Mouse (Mus musculus): Measurements from ENCODE around the gene Pabpn1. TPM values are rescaled to one million over a fixed set of nuclear protein-coding genes. Genes with fewer than 3 reads are reported as not detected.

The Pabpn1 gene
- polyA plus RNA-seq, 1 experiment: 317 TPM

GRCm38 (mm10) chr14:54937361-54938182 lies 45.3 kb downstream of the Pabpn1 start:
- Histone ChIP-seq H3K27ac (ENCODE audit: insufficient read depth, low read length) (no peak overlapping the region), H3K4me3 (ENCODE audit: low read depth, low read length) (no peak overlapping the region), H3K36me3 (ENCODE audit: control insufficient read depth, insufficient read depth, low read length, poor library complexity, severe bottlenecking) (no peaks in the 10 kb centered on the region), H3K27me3 (ENCODE audit: control insufficient read depth, insufficient read depth, low read length, poor library complexity, severe bottlenecking) (no peaks in the 10 kb centered on the region), H3K9ac (ENCODE audit: low read depth, poor library complexity, severe bottlenecking) (no peak overlapping the region), H3K4me1 (ENCODE audit: control insufficient read depth, insufficient read depth, low read length) (peaks cover 4% of the 10 kb centered on the region), H3K9me3 (replicated peaks; ENCODE audit: control insufficient read depth, insufficient read depth, low read length, poor library complexity, severe bottlenecking) (no peaks in the 10 kb centered on the region)
- TF ChIP-seq EP300 (IDR thresholded peaks at IDR 0.05; ENCODE audit: insufficient read depth, low read depth, low read length) (no peak), CTCF (IDR thresholded peaks at IDR 0.05; ENCODE audit: low read depth, low read length) (no peak), POLR2A (IDR thresholded peaks at IDR 0.05; ENCODE audit: insufficient read depth, low read length) (no peak)

- H3K4me1 ChIP-seq (ENCODE audit: control insufficient read depth, insufficient read depth, low read length): peaks cover 2% of the 10 kb centered on the region
- no peaks in the 10 kb centered on the region for H3K27me3 ChIP-seq (ENCODE audit: control insufficient read depth, insufficient read depth, low read length, poor library complexity, severe bottlenecking)
- H3K9me3 ChIP-seq (replicated peaks; ENCODE audit: control insufficient read depth, insufficient read depth, low read length, poor library complexity, severe bottlenecking): no peaks in the 10 kb centered on the region
- no peak for TF ChIP-seq POLR2A (IDR thresholded peaks at IDR 0.05; ENCODE audit: insufficient read depth, low read length)
- no peak for TF ChIP-seq EP300 (IDR thresholded peaks at IDR 0.05; ENCODE audit: insufficient read depth, low read depth, low read length)
- TF ChIP-seq CTCF (IDR thresholded peaks at IDR 0.05; ENCODE audit: low read depth, low read length): no peak
- H3K36me3 ChIP-seq (ENCODE audit: control insufficient read depth, insufficient read depth, low read length, poor library complexity, severe bottlenecking): no peaks in the 10 kb centered on the region
- H3K9ac ChIP-seq (ENCODE audit: low read depth, poor library complexity, severe bottlenecking): no peak overlapping the region
- no peak overlapping the region for H3K27ac ChIP-seq (ENCODE audit: insufficient read depth, low read length)
- H3K4me3 ChIP-seq (ENCODE audit: low read depth, low read length): no peak overlapping the region
These were observed 46.3 kb downstream of the Pabpn1 start for GRCm38 (mm10) chr14:54938431-54939219.

GRCm38 (mm10) chr14:54939434-54940175 lies 47.3 kb downstream of the Pabpn1 start:
- H3K36me3 ChIP-seq (ENCODE audit: control insufficient read depth, insufficient read depth, low read length, poor library complexity, severe bottlenecking): no peaks in the 10 kb centered on the region
- H3K4me1 ChIP-seq (ENCODE audit: control insufficient read depth, insufficient read depth, low read length): peaks cover 2% of the 10 kb centered on the region
- no peak overlapping the region for H3K27ac ChIP-seq (ENCODE audit: insufficient read depth, low read length)
- no peaks in the 10 kb centered on the region for H3K27me3 ChIP-seq (ENCODE audit: control insufficient read depth, insufficient read depth, low read length, poor library complexity, severe bottlenecking)
- peak; percentile 80 for TF ChIP-seq CTCF (IDR thresholded peaks at IDR 0.05; ENCODE audit: low read depth, low read length)
- TF ChIP-seq EP300 (IDR thresholded peaks at IDR 0.05; ENCODE audit: insufficient read depth, low read depth, low read length): no peak
- H3K9me3 ChIP-seq (replicated peaks; ENCODE audit: control insufficient read depth, insufficient read depth, low read length, poor library complexity, severe bottlenecking): no peaks in the 10 kb centered on the region
- no peak overlapping the region for H3K9ac ChIP-seq (ENCODE audit: low read depth, poor library complexity, severe bottlenecking)
- no peak overlapping the region for H3K4me3 ChIP-seq (ENCODE audit: low read depth, low read length)

GRCm38 (mm10) chr14:54940176-54940530 lies 47.9 kb downstream of the Pabpn1 start:
- peaks cover 2% of the 10 kb centered on the region for H3K4me1 ChIP-seq (ENCODE audit: control insufficient read depth, insufficient read depth, low read length)
- no peaks in the 10 kb centered on the region for H3K27me3 ChIP-seq (ENCODE audit: control insufficient read depth, insufficient read depth, low read length, poor library complexity, severe bottlenecking)
- H3K4me3 ChIP-seq (ENCODE audit: low read depth, low read length): no peak overlapping the region
- no peak overlapping the region for H3K9ac ChIP-seq (ENCODE audit: low read depth, poor library complexity, severe bottlenecking)
- no peaks in the 10 kb centered on the region for H3K36me3 ChIP-seq (ENCODE audit: control insufficient read depth, insufficient read depth, low read length, poor library complexity, severe bottlenecking)
- no peak for TF ChIP-seq EP300 (IDR thresholded peaks at IDR 0.05; ENCODE audit: insufficient read depth, low read depth, low read length)
- no peak for TF ChIP-seq POLR2A (IDR thresholded peaks at IDR 0.05; ENCODE audit: insufficient read depth, low read length)
- TF ChIP-seq CTCF (IDR thresholded peaks at IDR 0.05; ENCODE audit: low read depth, low read length): no peak
- H3K9me3 ChIP-seq (replicated peaks; ENCODE audit: control insufficient read depth, insufficient read depth, low read length, poor library complexity, severe bottlenecking): no peaks in the 10 kb centered on the region
- H3K27ac ChIP-seq (ENCODE audit: insufficient read depth, low read length): no peak overlapping the region

- H3K36me3 ChIP-seq (ENCODE audit: control insufficient read depth, insufficient read depth, low read length, poor library complexity, severe bottlenecking): no peaks in the 10 kb centered on the region
- H3K27me3 ChIP-seq (ENCODE audit: control insufficient read depth, insufficient read depth, low read length, poor library complexity, severe bottlenecking): no peaks in the 10 kb centered on the region
- TF ChIP-seq EP300 (IDR thresholded peaks at IDR 0.05; ENCODE audit: insufficient read depth, low read depth, low read length) (no peak), POLR2A (IDR thresholded peaks at IDR 0.05; ENCODE audit: insufficient read depth, low read length) (no peak), CTCF (IDR thresholded peaks at IDR 0.05; ENCODE audit: low read depth, low read length) (no peak)
- H3K4me3 ChIP-seq (ENCODE audit: low read depth, low read length): no peak overlapping the region
- no peaks in the 10 kb centered on the region for H3K9me3 ChIP-seq (replicated peaks; ENCODE audit: control insufficient read depth, insufficient read depth, low read length, poor library complexity, severe bottlenecking)
- no peak overlapping the region for H3K27ac ChIP-seq (ENCODE audit: insufficient read depth, low read length)
- H3K9ac ChIP-seq (ENCODE audit: low read depth, poor library complexity, severe bottlenecking): no peak overlapping the region
- H3K4me1 ChIP-seq (ENCODE audit: control insufficient read depth, insufficient read depth, low read length): peaks cover 2% of the 10 kb centered on the region
These were observed 49.0 kb downstream of the Pabpn1 start for GRCm38 (mm10) chr14:54941024-54941978.

Data from ES-Bruce4 (cell line).